Mouse (Mus musculus) heart, embryonic 11.5 days (tissue): ENCODE measurements around the gene Vps53. TPM values are rescaled to one million over a fixed set of nuclear protein-coding genes. Genes with fewer than 3 reads are reported as not detected.

Source experiments
- ATAC-seq: fragments of 200-750 bp; cut with Nextera tagmentation; replicated peaks from 2 replicates; pipeline ENCODE4 v1.8.0; 2017; ENCODE audit warnings: moderate library complexity; ENCODE audit not compliant: insufficient number of reproducible peaks, low FRiP score, low TSS enrichment
- H3K27ac ChIP-seq: fragments of 300-500 bp; sonication (generic); 2 replicates; pipeline ENCODE4 v1.5.1; 2014; ENCODE audit warnings: mild to moderate bottlenecking, low read depth, low read length
- H3K27me3 ChIP-seq: fragments of 300-500 bp; sonication (generic); 2 replicates; pipeline ENCODE4 v1.6.1; 2014; ENCODE audit warnings: mild to moderate bottlenecking, low read length, mixed read lengths; ENCODE audit not compliant: control insufficient read depth, insufficient read depth
- H3K36me3 ChIP-seq: fragments of 300-500 bp; sonication (generic); 2 replicates; pipeline ENCODE4 v1.6.1; 2014; ENCODE audit warnings: mild to moderate bottlenecking, low read length, moderate library complexity, mixed read lengths; ENCODE audit not compliant: control insufficient read depth, insufficient read depth
- H3K4me1 ChIP-seq: fragments of 300-500 bp; sonication (generic); 2 replicates; pipeline ENCODE4 v1.6.1; 2014; ENCODE audit warnings: low read length; ENCODE audit not compliant: control insufficient read depth, insufficient read depth
- H3K4me2 ChIP-seq: fragments of 300-500 bp; sonication (generic); 2 replicates; pipeline ENCODE4 v1.6.1; 2014; ENCODE audit warnings: mild to moderate bottlenecking, moderate library complexity
- H3K4me3 ChIP-seq: fragments of 300-500 bp; sonication (generic); 2 replicates; pipeline ENCODE4 v1.5.1; 2014; ENCODE audit warnings: low read depth, low read length
- H3K9ac ChIP-seq: fragments of 300-500 bp; sonication (generic); 2 replicates; pipeline ENCODE4 v1.6.1; 2014; ENCODE audit warnings: mild to moderate bottlenecking, low read depth, low read length, moderate library complexity
- H3K9me3 ChIP-seq: fragments of 300-500 bp; sonication (generic); replicated peaks from 2 replicates; pipeline ENCODE4 v1.6.1; 2016; ENCODE audit warnings: low read length; ENCODE audit not compliant: control insufficient read depth
- WGBS: fragments of 180-500 bp; shearing (Covaris S2); extraction: QIAGEN DNeasy Blood & Tissue Kit; methylation state at CpG from one replicate; pipeline ENCODE4 v1.1.7; 2014; ENCODE audit not compliant: insufficient replicate concordance; 5-methylcytosine and 5-hydroxymethylcytosine counted together
- polyA plus RNA-seq: library from polyadenylated mRNA; unstranded; fragments of >200 nt; fragmentation: Nextera tagmentation; extraction: Ambion mirVana; gene quantifications from 2 replicates; pipeline ENCODE4 v1.2.1, GENCODE M21; 2014

Vps53 gene
- polyA plus RNA-seq, 1 experiment from 2014 or later = 33.7 TPM

- Histone ChIP-seq H3K27me3 (no peaks in the 10 kb centered on the region), H3K4me2 (peak overlapping the region; percentile 94), H3K4me3 (peak overlapping the region; percentile 85), H3K9me3 (no peaks in the 10 kb centered on the region), H3K9ac (peak overlapping the region; percentile 76), H3K4me1 (0 out of 2 replicates have a peak, but pooled peaks cover 2% of the 10 kb centered on the region), H3K27ac (no peak overlapping the region), H3K36me3 (no peaks in the 10 kb centered on the region)
- WGBS = 15% methylated on average over 7 of the region's 7 CpGs
- ATAC-seq = no peak
These were observed 696 bp upstream of the Vps53 start for GRCm38 (mm10) chr11:76180146-76180540.

- Histone ChIP-seq H3K4me1 (0 out of 2 replicates have a peak, but pooled peaks cover 2% of the 10 kb centered on the region), H3K27ac (peak overlapping the region; percentile 57; the same call in 1 of the 2 replicates)
- peak; percentile 69 for ATAC-seq
These were observed 537 bp downstream of the Vps53 start for GRCm38 (mm10) chr11:76178726-76179494.

GRCm38 (mm10) chr11:76170207-76170606 lies 9.2 kb downstream of the Vps53 start:
- H3K4me3 ChIP-seq = no peak overlapping the region
- no peaks in the 10 kb centered on the region for H3K27me3 ChIP-seq
- ATAC-seq = no peak
- 68% methylated on average over 5 of the region's 5 CpGs for WGBS
- H3K9me3 ChIP-seq = no peaks in the 10 kb centered on the region
- no peak overlapping the region for H3K4me2 ChIP-seq
- no peaks in the 10 kb centered on the region for H3K36me3 ChIP-seq
- H3K9ac ChIP-seq = no peak overlapping the region
- H3K4me1 ChIP-seq = no peaks in the 10 kb centered on the region
- no peak overlapping the region for H3K27ac ChIP-seq

More at GRCm38 (mm10) chr11:76178726-76179494, 537 bp downstream of the Vps53 start:
- 3% methylated on average over 28 of the region's 28 CpGs for WGBS
- no peaks in the 10 kb centered on the region for H3K27me3 ChIP-seq
- peak overlapping the region; percentile 76 for H3K9ac ChIP-seq
- H3K4me2 ChIP-seq = peak overlapping the region; percentile 94
- H3K36me3 ChIP-seq = no peaks in the 10 kb centered on the region
- H3K9me3 ChIP-seq = no peaks in the 10 kb centered on the region
- H3K4me3 ChIP-seq = peak overlapping the region; percentile 85

- Histone ChIP-seq H3K9me3 (no peaks in the 10 kb centered on the region), H3K4me2 (no peak overlapping the region), H3K9ac (no peak overlapping the region), H3K36me3 (no peaks in the 10 kb centered on the region), H3K27ac (no peak overlapping the region), H3K4me1 (no peaks in the 10 kb centered on the region), H3K4me3 (no peak overlapping the region), H3K27me3 (no peaks in the 10 kb centered on the region)
- WGBS = 84% methylated on average over 3 of the region's 3 CpGs
- no peak for ATAC-seq
These were observed 10.5 kb downstream of the Vps53 start for GRCm38 (mm10) chr11:76168976-76169375.

- Histone ChIP-seq H3K4me2 (no peak overlapping the region), H3K9ac (no peak overlapping the region), H3K9me3 (no peaks in the 10 kb centered on the region), H3K36me3 (peaks cover 3% of the 10 kb centered on the region; the same call in 1 of the 2 replicates), H3K27ac (no peak overlapping the region), H3K4me3 (no peak overlapping the region), H3K4me1 (no peaks in the 10 kb centered on the region), H3K27me3 (no peaks in the 10 kb centered on the region)
- WGBS = 30% methylated on average over 5 of the region's 5 CpGs
- ATAC-seq = no peak
These were observed 12.2 kb downstream of the Vps53 start for GRCm38 (mm10) chr11:76167079-76167765.

GRCm38 (mm10) chr11:76166657-76167056 lies 12.8 kb downstream of the Vps53 start:
- no peaks in the 10 kb centered on the region for H3K27me3 ChIP-seq
- no peaks in the 10 kb centered on the region for H3K4me1 ChIP-seq
- peaks cover 3% of the 10 kb centered on the region; the same call in 1 of the 2 replicates for H3K36me3 ChIP-seq
- H3K9me3 ChIP-seq = no peaks in the 10 kb centered on the region
- WGBS = 98% methylated on average over 4 of the region's 4 CpGs
- no peak overlapping the region for H3K4me2 ChIP-seq
- no peak overlapping the region for H3K27ac ChIP-seq
- no peak overlapping the region for H3K9ac ChIP-seq
- no peak overlapping the region for H3K4me3 ChIP-seq
- no peak for ATAC-seq

- 42% methylated on average over 6 of the region's 6 CpGs for WGBS
- no peak overlapping the region for H3K4me2 ChIP-seq
- peak overlapping the region; percentile 1; the same call in 1 of the 2 replicates for H3K27ac ChIP-seq
These were observed 19.2 kb downstream of the Vps53 start for GRCm38 (mm10) chr11:76160251-76160650.

GRCm38 (mm10) chr11:76158375-76158774 lies 21.1 kb downstream of the Vps53 start:
- no peak for ATAC-seq
- Histone ChIP-seq H3K9ac (no peak overlapping the region), H3K4me2 (no peak overlapping the region), H3K27ac (no peak overlapping the region), H3K9me3 (no peaks in the 10 kb centered on the region), H3K4me3 (no peak overlapping the region), H3K27me3 (no peaks in the 10 kb centered on the region), H3K36me3 (peaks cover 8% of the 10 kb centered on the region), H3K4me1 (peaks cover 6% of the 10 kb centered on the region)
- 90% methylated on average over 2 of the region's 2 CpGs for WGBS

More at GRCm38 (mm10) chr11:76160251-76160650, 19.2 kb downstream of the Vps53 start:
- Histone ChIP-seq H3K36me3 (peaks cover 8% of the 10 kb centered on the region), H3K4me1 (peaks cover 6% of the 10 kb centered on the region), H3K4me3 (no peak overlapping the region), H3K27me3 (no peaks in the 10 kb centered on the region), H3K9me3 (no peaks in the 10 kb centered on the region), H3K9ac (no peak overlapping the region)
- no peak for ATAC-seq
